Mouse (Mus musculus) stomach, embryonic 15.5 days (tissue): Measurements from ENCODE around the gene Hpcal4. TPM values are rescaled to one million over a fixed set of nuclear protein-coding genes. Genes with fewer than 3 reads are reported as not detected.

Source experiments
- polyA plus RNA-seq: library from polyadenylated mRNA; unstranded; fragments of >200 nt; fragmentation: Nextera tagmentation; extraction: Ambion mirVana; gene quantifications from 2 replicates; pipeline ENCODE4 v1.2.1, GENCODE M21; 2015

Gene Hpcal4
- polyA plus RNA-seq, 1 experiment from 2014 or later, result 3.5 TPM

Other genes starting within 250 kb of the Hpcal4 start
- gene Mfsd2a, start 222.0 kb upstream of the Hpcal4 start, polyA plus RNA-seq, result 2.7 and 4.1 TPM in 2 replicates
- gene Mycl, start 187.6 kb upstream of the Hpcal4 start, polyA plus RNA-seq, result 20.6 and 21.3 TPM in 2 replicates
- gene Trit1, start 166.6 kb upstream of the Hpcal4 start, polyA plus RNA-seq, result 18.3 and 20.4 TPM in 2 replicates
- 0.54 and 0.81 TPM in 2 replicates for gene Bmp8b, start 78.1 kb upstream of the Hpcal4 start, polyA plus RNA-seq
- gene Oxct2b, start 67.0 kb upstream of the Hpcal4 start, polyA plus RNA-seq, result 0.18 and 0.30 TPM in 2 replicates
- gene Ppie, start 43.3 kb upstream of the Hpcal4 start, polyA plus RNA-seq, result 89.9 and 95.1 TPM in 2 replicates
- not detected in 2 replicates for gene Nt5c1a, start 18.3 kb downstream of the Hpcal4 start, polyA plus RNA-seq
- 14.1 and 18.9 TPM in 2 replicates for gene Heyl, start 50.3 kb downstream of the Hpcal4 start, polyA plus RNA-seq
- gene Pabpc4, start 79.1 kb downstream of the Hpcal4 start, polyA plus RNA-seq, result 49.0 and 50.2 TPM in 2 replicates
- not detected in 2 replicates for gene Oxct2a, start 140.4 kb downstream of the Hpcal4 start, polyA plus RNA-seq
- 0.37 and 0.40 TPM in 2 replicates for gene Bmp8a, start 160.0 kb downstream of the Hpcal4 start, polyA plus RNA-seq